Mouse (Mus musculus): ENCODE data around the gene Cog8.

Cog8 gene

DNA sequence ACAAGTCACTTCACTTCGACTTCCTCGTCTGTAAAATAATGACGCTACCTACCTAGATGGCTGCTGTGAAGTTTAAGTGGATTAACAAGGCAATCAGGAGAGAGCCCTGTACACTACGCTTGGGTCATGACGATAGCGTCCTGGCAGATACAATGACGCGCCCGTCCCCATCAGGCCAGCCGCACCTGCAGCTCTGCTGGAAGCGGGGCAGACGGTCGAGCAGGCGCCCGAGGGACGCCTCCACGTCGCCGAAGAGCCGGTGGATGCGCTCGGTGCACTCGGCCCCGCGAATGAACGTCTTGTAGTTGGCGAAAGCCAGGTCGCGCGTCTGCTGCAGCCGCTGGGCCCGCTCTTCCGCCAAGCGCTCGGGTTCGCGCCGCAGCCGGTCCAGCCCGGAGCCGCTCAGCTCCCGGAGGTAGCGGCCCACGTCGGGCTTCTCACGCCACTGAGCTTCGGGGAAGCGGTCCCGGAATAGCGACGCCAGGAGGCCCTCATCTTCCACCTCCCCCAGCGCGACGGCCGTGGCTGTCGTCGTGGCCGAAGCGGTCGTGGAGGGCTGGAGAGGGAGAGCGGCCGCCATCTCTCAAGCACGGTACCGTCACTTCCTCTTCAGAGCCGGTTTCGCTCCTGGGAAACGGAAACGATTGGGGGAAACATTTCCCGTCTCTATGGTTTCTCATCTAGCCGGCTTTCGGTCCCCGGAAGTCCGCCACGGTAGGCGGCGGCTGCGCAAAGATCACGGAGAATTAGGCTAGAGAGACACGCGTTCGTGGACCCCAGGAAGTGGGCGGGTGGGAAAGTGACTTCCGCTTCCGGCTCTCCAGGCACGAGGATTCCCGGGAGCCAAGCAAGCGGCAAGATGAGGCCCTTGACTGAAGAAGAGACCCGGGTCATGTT is at the start of gene Cog8, which contains the start of gene Nip7:
Gene Cog8, minus strand, starts transcription at position 614 of the 897 bp plus-strand sequence.
Gene Nip7, plus strand, starts transcription at position 802 of the 897 bp plus-strand sequence.
- peak; percentile 79 to 93 for DNase-seq (ENCODE audit: low spot score in 2 of 2)

DNA sequence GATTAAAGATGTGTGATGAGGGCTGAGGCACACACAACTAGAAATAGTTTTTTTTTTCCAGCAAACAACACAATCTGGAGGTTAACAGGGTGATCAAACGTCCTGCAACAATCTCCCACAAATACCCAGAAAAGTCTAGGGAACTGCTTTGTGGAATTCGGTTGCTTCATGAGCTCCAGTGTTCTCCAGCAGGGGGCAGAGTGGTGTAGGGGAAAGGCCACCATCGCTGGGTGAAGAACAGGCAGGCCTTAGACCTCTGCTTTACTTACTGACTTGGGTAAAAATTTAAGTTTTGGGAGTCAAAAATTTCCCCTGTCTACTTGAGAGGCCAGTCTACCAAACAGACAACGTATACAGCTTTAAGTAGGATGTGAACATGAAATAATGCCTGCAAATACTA is 48.1 kb upstream of the Cog8 start:
- peak; percentile 51 to 83 for DNase-seq (ENCODE audit: low spot score in 2 of 2)

DNA sequence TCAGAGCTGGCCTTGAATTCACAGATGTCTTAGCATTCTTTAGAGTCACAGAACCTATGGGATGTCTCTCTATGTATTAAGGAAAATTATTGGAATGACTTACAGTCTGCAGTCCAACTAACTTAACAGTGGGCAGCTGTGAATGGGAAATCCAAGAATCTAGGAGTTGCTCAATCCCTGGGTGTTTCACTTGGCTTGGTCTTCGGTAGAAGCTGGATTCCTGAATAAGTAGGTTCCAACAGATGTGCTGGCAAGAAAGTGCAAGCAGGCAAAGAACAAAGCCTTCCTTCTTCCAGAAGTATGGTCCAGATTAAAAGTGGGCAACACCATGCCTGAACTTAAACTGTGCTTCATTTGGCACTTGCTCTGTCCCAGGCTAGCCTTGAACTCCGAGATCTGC is 44.1 kb upstream of the Cog8 start:
- DNase-seq (ENCODE audit: low spot score in 2 of 2): no peak

DNA sequence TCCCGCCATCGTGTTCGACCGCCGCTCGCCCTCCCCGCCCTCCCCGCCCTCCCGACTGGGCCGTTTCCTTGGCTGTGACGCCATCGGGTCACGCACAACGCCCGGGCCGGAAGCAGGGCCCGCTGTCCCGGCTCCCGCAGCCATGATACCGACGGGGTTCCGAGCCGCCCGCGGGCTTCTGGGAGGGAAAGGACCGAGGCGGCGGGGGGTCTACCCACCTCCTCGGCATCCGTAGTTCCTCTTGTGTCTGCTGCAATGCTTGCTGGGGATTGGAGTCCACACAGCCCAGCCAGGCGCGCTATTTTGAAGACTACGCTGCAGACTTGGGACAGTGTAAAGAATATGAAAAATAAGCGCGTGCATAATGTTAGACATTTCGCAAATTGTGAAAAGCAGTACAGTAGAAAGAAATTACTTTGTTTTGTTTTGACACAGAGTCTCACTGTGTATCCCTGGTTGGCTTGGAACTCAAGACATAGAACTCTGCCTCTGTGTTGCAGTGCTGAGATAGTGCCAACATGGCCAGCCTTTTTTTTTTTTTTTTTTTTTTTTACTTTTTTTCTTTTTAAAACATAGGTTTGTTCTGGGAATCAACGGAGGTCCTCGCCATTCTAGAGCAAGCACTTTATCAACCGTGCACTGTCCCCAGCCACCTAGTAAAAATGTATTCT is 40.0 kb upstream of the Cog8 start, which contains the start of gene Terf2:
Gene Terf2, minus strand, starts transcription at position 182 of the 671 bp plus-strand sequence.
- DNase-seq (ENCODE audit: low spot score in 2 of 2): peak in 1 of 2 experiments; percentile 91

DNA sequence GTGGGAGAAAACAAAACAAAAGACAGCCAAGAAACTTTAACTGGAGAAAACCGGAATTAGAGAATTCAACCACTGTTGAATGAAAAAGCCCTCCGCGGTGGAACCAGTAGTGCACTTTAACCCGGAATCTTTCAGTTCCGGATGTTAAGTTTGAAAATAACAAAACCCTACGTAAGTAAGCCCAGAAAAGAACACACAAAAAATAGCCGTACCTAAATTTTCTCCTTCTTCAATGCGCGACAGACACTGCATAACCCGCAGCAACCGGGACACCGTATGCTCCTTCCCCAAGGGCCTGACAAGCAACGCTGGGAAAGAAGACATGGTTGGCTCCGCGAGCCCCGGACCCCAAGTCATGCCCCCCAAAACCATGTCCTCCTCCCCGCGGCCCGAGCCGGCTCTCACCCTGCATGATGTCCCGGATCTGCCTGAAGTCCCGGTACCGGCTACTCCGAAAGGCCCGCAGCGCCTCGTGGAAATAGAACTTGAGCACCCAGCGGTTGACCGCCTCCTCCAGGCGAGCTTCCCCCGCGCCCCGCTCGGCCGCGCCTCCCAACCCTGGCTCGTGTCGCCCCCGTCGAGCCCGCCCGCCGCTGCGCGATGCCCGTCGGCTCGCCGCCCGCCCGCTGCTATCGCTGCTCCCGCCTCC is 39.4 kb upstream of the Cog8 start:
- peak in 1 of 2 experiments; percentile 83 for DNase-seq (ENCODE audit: low spot score in 2 of 2)

DNA sequence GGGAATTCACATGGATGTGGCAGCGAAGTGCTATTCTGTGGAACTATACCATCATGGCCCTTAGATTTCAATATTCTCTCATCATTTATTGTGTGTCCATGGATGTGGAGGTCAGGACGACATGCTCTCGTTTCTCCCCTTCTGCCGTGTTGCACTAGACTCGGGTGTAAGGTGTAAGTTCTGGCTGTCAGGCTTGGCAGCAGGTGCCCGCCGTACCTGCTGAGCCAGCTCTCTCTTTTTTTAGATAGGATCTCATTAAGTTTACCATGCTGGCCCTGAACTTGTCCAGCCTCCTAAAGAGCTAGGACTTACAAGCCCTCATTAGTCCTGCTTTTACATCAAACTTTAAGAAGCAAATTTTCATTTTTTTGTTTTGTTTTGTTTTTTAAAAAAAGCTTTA is 34.0 kb upstream of the Cog8 start:
- DNase-seq (ENCODE audit: low spot score in 2 of 2): no peak

DNA sequence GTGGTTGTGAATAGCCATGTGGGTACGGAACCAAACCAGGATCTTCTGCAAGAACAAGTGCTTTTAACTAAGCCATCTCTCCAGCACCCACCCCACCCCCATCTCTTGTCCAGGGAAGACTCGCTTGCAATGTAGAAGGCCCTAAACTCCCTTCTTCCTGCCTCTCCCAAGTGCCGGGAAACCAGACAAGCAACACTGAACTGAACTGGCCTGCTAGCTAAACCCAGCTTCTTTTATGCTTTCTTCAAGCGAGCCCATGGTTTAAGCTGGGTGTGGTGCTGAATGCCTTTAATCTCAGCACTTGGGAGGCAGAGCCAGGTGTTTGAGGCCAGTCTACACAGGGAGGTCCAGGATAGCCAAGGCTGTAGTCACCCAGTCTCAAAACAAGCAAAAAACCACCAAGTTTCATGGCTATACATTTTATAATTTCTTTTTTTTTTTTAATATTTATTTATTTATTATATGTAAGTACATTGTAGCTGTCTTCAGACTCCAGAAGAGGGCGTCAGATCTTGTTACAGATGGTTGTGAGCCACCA is 32.1 kb upstream of the Cog8 start:
- no peak for DNase-seq (ENCODE audit: low spot score in 2 of 2)

DNA sequence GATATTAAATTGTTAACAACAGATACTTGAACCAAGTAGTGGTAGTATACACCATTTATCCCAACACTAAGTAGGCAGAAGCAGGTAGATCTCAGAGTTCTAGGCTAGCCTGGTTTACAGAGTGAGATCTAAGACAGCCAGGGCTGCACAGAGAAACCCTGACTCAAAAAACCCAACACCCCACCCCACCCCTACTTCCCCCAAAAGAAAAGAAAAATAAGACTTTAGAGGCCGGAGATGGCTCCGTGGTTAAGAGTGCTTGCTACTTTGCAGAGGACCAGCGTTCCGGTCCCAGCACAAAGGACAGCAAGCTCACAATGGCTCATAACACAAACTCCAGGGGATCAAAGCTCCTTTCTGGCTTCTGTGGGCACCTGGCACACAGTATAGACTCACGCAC is 29.5 kb upstream of the Cog8 start:
- DNase-seq (ENCODE audit: low spot score in 2 of 2): no peak

DNA sequence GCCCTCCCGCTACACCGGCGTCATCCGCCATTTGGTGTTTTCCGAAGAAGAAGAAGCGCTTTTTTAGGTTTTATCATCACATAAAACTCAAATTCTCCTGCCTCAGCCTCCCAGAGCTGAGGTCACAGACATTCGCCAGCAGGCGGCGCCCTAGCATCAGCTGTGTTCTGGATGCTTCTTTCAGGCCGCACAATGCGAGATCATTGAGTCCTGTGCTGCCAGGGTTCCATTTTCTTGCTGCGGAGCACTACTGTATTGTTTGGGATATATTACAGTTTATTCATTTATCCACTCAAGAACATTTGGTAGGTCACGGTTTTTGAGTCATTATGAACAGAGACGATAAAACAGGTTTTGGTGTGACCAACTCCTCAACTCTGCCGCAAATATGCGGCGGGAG is 28.9 kb upstream of the Cog8 start:
- peak in 1 of 2 experiments; percentile 61 for DNase-seq (ENCODE audit: low spot score in 2 of 2)

DNA sequence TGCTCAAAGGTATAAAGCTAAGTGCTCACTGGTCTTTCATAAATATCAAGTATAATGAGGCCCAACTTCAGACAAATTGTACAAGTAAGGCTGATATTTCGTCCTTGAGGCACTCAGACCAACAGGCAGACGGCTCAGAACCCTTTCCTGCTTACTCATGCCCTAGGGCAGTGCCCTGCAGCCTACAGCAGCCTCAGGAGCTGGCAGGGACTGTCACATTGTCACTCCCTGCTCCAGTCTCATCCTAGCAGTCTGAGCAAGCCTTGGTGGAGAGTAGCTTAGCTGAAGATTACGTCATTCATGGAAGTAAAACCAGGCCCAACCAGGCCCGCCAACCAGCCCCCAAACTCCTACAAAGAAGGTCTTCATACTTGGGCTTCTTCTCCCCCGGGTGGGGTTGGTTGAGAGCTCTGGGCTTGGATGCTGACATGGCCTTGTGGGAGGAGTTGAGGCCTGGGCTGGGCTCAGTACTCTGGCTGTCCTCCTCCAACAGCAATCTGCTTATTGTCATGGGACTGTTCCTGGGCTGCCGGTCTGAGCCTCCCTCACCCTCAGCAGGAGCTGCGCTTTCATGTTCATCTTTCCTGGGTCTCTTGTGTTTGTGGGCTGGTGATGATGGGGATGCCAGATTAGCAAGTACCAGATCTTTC is 19.9 kb upstream of the Cog8 start:
- DNase-seq (ENCODE audit: low spot score in 2 of 2): no peak

DNA sequence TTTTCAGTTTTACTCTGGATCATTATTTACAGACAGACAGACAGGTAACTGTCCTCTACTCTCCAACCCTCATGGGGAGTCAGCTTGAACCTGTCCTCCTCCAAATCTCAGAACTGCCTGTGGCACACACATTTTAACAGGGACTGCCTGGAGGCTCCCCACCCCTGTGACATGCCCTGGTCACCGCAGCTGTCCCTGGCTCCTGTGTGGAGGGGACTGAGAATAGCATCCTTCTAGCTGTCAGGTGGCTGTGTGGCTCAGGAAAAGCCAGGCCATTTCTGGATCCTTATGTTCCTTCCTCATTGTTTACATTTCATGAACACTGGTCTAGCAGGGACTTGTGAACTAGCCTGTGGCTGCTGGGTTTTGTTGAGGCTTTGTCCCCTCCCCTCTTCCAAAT is 17.6 kb upstream of the Cog8 start:
- no peak for DNase-seq (ENCODE audit: low spot score in 2 of 2)

DNA sequence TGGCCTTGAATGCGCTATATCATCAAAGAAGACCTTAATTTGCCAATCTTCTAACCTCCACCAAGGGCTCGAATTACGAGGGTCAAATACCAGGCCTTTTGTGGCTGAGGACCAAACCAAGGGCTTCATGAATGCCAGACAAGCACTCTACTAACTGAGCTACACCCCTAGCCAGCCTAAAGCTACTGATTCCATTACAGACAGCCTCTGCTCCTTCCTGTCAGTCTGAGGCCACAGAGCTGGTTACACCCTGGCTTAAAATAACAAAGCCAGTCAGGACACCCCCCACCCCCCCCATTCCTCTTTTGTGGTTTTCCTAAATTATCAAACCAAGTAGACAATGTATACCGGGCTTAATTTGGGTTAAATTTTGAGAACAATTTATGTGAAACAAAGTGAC is 17.2 kb upstream of the Cog8 start:
- DNase-seq (ENCODE audit: low spot score in 2 of 2): no peak

DNA sequence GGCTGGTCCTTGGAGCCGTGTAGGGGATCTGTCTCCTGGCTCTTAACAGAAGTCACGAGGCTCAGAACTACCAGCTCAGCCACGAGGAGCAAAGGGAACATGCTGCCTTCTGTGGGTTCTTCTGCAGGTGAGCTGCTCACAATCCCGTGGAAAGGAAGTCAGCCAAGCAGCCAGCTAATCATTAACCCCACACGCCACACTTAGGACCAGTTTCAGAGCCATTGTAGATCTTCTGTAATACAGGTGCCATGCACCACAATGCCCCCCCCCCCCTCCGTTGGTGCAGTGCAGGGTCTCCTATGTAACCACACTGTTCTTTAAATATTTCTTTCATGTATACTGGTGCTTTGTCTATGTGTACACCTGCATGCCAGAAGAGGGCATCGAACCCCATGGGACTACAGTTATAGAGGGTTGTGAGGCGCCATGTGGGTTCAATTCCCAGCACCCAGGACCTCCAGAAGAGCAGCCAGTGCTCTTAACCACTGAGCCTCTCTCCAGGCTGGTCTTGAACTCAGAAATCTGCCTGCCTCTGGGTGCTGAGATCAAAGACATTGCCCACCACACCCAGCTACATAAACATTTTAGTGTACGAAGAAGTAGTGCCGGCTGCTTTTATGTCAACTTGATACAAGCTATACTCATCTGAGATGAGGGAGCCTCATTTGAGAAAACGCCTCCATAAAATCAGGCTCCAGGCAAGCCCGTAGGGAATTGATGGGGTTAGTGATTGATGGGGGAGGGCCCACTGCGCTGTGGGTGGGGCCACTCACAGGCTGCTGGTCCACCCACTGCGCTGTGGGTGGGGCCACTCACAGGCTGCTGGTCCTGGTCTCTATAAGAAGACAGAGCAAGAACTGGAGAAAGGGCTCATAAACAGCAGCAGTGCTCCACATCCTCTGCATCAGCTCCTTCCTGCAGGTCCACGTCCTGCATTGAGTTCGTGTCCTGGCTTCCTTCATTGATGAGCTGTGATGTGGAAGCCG is 9.3 kb upstream of the Cog8 start, which contains the start of gene Tmed6:
Gene Tmed6, minus strand, starts transcription at position 134 of the 986 bp plus-strand sequence.
- DNase-seq (ENCODE audit: low spot score in 2 of 2): peak in 1 of 2 experiments; percentile 69

DNA sequence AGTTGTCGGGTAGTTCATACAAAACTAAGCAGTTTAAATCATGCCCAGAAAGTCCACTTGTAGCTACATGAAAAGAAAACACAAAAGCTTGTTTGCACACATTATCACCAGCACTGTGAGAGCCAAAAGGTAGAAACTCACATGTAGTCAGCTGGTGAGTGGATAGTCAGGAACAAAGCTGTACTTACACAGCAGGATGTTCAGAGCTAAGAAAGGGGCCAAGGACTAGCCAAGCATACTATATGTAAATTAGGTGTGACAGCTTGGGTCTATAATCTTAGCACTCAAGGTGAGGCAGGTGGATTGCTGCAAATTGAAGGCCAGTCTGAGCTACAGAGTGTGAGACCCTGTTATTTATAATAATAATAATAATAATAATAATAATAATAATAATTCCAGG is 6.1 kb upstream of the Cog8 start:
- DNase-seq (ENCODE audit: low spot score in 2 of 2): no peak

DNA sequence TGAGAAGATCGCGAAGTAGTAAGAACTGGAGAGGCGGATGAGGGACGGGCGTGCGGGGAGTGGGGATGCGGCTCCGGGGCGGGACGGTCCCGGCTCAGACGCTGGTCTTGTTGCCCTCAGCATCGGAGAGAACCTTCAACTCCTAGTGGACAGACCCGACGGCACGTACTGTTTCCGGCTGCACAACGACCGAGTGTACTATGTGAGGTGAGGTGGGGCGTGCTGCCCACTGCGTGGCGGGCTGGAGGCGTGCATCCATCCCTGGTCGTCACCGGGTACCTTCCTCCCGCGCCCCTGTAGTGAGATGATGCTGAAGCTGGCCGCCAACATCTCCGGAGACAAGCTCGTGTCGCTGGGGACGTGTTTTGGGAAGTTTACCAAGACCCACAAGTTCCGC is 482 bp upstream of the Cog8 start:
- DNase-seq (ENCODE audit: low spot score in 2 of 2): no peak

DNA sequence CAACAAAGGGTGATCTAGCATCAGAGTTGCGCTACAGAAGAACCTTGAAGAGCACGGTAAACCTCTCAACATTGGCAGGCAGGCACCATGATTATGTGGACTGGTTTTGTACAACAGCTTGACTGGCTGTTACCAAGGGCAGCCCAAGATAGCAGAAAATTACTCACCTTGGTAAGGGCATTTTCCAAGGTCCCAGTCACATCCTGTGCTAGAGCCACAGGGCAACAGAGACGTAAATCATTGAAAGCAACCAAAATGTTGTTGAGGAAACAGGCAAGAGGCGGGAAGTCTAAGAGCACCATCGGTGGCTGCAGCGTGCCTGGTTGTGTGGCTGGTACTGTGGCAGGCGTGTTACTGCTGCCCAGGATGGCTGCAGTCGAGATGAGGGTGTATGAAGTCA is 4.4 kb downstream of the Cog8 start:
- DNase-seq (ENCODE audit: low spot score in 2 of 2): no peak

DNA sequence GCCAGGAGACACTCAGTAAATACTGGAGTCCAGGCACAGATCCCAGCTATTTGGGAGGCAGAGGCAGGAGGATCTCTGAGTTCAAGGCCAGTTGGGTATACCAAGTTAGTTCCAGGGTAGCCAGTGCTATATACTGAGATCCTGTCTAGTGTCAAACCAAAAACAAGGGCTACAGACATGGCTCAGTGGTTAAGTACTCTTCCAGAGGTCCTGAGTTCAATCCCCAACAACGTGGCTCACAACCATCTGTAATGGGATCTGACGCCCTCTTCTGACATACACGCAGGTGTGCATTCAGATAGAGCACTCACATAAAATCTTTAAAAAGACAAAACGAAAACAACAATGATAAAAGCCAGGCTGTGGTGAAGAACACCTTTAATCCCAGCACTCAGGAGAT is 7.0 kb downstream of the Cog8 start:
- no peak for DNase-seq (ENCODE audit: low spot score in 2 of 2)

DNA sequence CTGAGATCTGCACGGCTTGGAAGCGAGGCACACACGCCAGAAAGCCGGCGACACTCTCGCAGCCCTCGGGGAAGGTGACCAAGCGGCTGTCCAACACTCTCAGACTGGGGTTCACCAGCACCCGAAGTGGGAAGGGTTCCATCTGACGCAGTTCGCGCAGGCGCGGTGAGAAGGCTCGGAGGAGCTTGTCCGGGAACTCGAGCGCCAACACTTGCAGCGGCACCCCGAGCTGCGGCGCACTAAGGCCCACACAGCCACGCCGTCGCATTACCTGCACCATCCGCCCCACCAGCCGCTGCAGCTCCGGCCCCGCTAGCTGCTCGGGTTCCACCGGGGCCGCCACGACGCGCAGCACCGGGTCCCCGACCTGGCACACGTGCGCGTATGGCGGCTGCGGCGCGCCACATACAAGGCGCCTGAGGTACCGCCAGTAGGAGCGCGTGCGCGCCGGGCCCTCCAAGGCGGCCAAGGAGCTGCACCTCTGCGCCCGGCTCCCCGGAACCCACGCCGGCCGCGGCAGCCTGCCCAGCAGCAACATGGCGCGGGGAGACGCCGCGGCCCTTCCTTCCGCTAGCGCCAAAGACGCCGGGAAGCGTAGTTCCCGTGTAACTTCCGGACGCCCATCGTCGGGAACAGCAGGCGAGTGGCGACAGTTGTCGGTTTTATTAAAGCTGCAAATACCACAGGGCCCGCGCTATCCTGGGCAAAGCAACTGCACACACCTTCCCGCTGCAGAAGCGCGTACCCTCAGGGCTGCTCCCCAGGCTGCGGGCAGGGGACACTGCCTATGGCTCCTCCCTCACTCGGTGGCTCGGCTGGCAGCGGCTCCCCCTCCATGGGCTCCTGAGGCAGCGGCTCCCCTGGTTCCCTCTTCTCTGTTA is 8.2 kb downstream of the Cog8 start, which contains the start of gene Pdf:
Gene Pdf, minus strand, starts transcription at position 554 of the 881 bp plus-strand sequence.
- DNase-seq (ENCODE audit: low spot score in 2 of 2): peak; percentile 65 to 77

DNA sequence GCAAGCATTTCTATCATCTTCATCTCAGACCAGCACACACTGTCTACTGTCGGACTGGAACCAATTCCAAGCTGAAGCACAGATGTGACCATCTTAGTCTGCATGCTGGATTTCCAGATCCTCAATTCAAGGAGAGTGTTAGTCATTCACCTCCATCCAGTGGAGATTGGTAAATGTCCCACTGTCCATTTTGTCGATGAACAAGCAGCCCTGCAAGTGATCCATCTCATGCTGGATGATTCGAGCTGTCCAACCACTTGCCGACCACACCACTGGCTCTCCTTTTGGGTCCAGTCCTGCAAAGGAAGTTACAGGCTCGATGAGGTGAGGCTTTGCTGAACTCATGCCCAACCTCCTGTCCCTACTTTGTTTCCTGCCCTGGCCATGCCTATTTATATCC is 9.5 kb downstream of the Cog8 start:
- no peak for DNase-seq (ENCODE audit: low spot score in 2 of 2)

Data from spleen, postnatal 10 days (tissue).